Mouse (Mus musculus) heart, embryonic 13.5 days (tissue): ENCODE data around the gene Nexn. TPM values are rescaled to one million over a fixed set of nuclear protein-coding genes. Genes with fewer than 3 reads are reported as not detected.
A peak's percentile ranks its signal among the peaks of the same experiment; 100 is the strongest.

Experiments used
- ATAC-seq: fragments of 200-750 bp; cut with Nextera tagmentation; 2 replicates; pipeline ENCODE4 v1.8.0; 2017; ENCODE audit warnings: moderate TSS enrichment; ENCODE audit not compliant: insufficient number of reproducible peaks, low FRiP score, low TSS enrichment; ENCODE audit errors: extremely low read depth
- H3K27ac ChIP-seq: fragments of 300-500 bp; sonication (generic); replicated peaks from 2 replicates; pipeline ENCODE4 v1.5.1; 2015; ENCODE audit warnings: moderate library complexity, mild to moderate bottlenecking, inconsistent platforms
- H3K27me3 ChIP-seq: fragments of 300-500 bp; sonication (generic); replicated peaks from 2 replicates; pipeline ENCODE4 v1.6.1; 2015; ENCODE audit warnings: mild to moderate bottlenecking, inconsistent platforms
- H3K36me3 ChIP-seq: fragments of 300-500 bp; sonication (generic); 2 replicates; pipeline ENCODE4 v1.6.1; 2015; ENCODE audit warnings: mild to moderate bottlenecking, inconsistent platforms
- H3K4me1 ChIP-seq: fragments of 300-500 bp; sonication (generic); 2 replicates; pipeline ENCODE4 v1.6.1; 2015; ENCODE audit warnings: inconsistent platforms
- H3K4me2 ChIP-seq: fragments of 300-500 bp; sonication (generic); 2 replicates; pipeline ENCODE4 v1.6.1; 2015; ENCODE audit warnings: inconsistent platforms, mild to moderate bottlenecking, moderate library complexity
- H3K4me3 ChIP-seq: fragments of 300-500 bp; sonication (generic); 2 replicates; pipeline ENCODE4 v1.5.1; 2015; ENCODE audit warnings: moderate library complexity, mild to moderate bottlenecking, inconsistent platforms
- H3K9ac ChIP-seq: fragments of 300-500 bp; sonication (generic); 2 replicates; pipeline ENCODE4 v1.6.1; 2015; ENCODE audit warnings: inconsistent platforms, mild to moderate bottlenecking, moderate library complexity
- H3K9me3 ChIP-seq: fragments of 300-500 bp; sonication (generic); 2 replicates; pipeline ENCODE4 v1.6.1; 2016; ENCODE audit warnings: inconsistent platforms
- WGBS: fragments of 180-500 bp; shearing (Covaris S2); methylation state at CpG from one replicate; pipeline ENCODE4 v1.1.7; 2015; ENCODE audit warnings: mixed read lengths; 5-methylcytosine and 5-hydroxymethylcytosine counted together
- polyA plus RNA-seq: library from polyadenylated mRNA; unstranded; fragments of >200 nt; fragmentation: Nextera tagmentation; extraction: Ambion mirVana; gene quantifications from 2 replicates; pipeline ENCODE4 v1.2.1, GENCODE M21; 2015

The Nexn gene
- polyA plus RNA-seq, 1 experiment from 2014 or later, result 192 TPM

GRCm38 (mm10) chr3:152235238-152235637 lies 30.9 kb downstream of the Nexn start:
- Histone ChIP-seq H3K27me3 (no peaks in the 10 kb centered on the region), H3K36me3 (peaks cover 84% of the 10 kb centered on the region)

GRCm38 (mm10) chr3:152231333-152232100 lies 34.6 kb downstream of the Nexn start:
- H3K27ac ChIP-seq, result peak overlapping the region; percentile 58
- H3K4me1 ChIP-seq, result peaks cover 9% of the 10 kb centered on the region
- no peak overlapping the region for H3K4me3 ChIP-seq
- WGBS, result 48% methylated on average over 6 of the region's 6 CpGs
- peaks cover 85% of the 10 kb centered on the region for H3K36me3 ChIP-seq
- H3K4me2 ChIP-seq, result no peak overlapping the region
- no peak overlapping the region for H3K9ac ChIP-seq
- H3K9me3 ChIP-seq, result no peaks in the 10 kb centered on the region
- H3K27me3 ChIP-seq, result no peaks in the 10 kb centered on the region
- no peak for ATAC-seq

More at GRCm38 (mm10) chr3:152235238-152235637, 30.9 kb downstream of the Nexn start:
- H3K9ac ChIP-seq, result no peak overlapping the region
- no peaks in the 10 kb centered on the region for H3K9me3 ChIP-seq
- no peak overlapping the region for H3K27ac ChIP-seq
- no peak for ATAC-seq
- H3K4me1 ChIP-seq, result peaks cover 9% of the 10 kb centered on the region
- H3K4me3 ChIP-seq, result no peak overlapping the region
- H3K4me2 ChIP-seq, result no peak overlapping the region
- WGBS, result 88% methylated on average over 1 of the region's 1 CpGs

GRCm38 (mm10) chr3:152229271-152229670 lies 36.9 kb downstream of the Nexn start:
- Histone ChIP-seq H3K4me1 (peaks cover 9% of the 10 kb centered on the region), H3K4me2 (no peak overlapping the region), H3K4me3 (no peak overlapping the region), H3K27ac (no peak overlapping the region), H3K9ac (no peak overlapping the region), H3K27me3 (no peaks in the 10 kb centered on the region), H3K9me3 (peaks cover 3% of the 10 kb centered on the region; the same call in 1 of the 2 replicates), H3K36me3 (peaks cover 91% of the 10 kb centered on the region)
- WGBS, result 86% methylated on average over 5 of the region's 5 CpGs
- ATAC-seq, result no peak

GRCm38 (mm10) chr3:152228843-152229242 lies 37.3 kb downstream of the Nexn start:
- 88% methylated on average over 7 of the region's 7 CpGs for WGBS
- Histone ChIP-seq H3K4me3 (no peak overlapping the region), H3K4me1 (peaks cover 9% of the 10 kb centered on the region), H3K27me3 (no peaks in the 10 kb centered on the region), H3K27ac (no peak overlapping the region), H3K9me3 (peaks cover 3% of the 10 kb centered on the region; the same call in 1 of the 2 replicates), H3K9ac (no peak overlapping the region), H3K4me2 (no peak overlapping the region), H3K36me3 (peaks cover 91% of the 10 kb centered on the region)
- no peak for ATAC-seq

DNA sequence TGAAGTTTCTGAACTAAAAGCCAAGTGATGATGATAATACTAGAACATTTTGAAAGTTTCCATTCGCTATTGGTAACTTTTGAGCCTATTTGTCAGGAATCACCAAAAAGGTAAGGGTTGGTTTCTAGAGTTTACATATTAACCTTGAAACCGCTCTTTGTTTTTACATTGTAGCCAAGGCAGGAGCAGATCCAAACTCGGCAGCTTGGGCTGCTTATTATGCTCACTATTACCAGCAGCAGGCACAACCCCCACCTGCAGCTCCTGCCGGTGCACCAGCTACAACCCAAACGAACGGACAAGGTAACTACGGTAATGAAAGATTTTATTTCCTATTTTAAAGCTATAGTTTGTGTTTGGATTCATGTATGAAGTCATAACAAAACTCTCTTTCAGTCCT lies 40.2 kb downstream of the Nexn start:
- Histone ChIP-seq H3K36me3 (peaks cover 97% of the 10 kb centered on the region), H3K4me1 (no peaks in the 10 kb centered on the region)
- WGBS, result 91% methylated on average over 7 of the region's 7 CpGs

GRCm38 (mm10) chr3:152224918-152225317 lies 41.2 kb downstream of the Nexn start:
- Histone ChIP-seq H3K36me3 (peaks cover 96% of the 10 kb centered on the region), H3K4me3 (no peak overlapping the region), H3K27me3 (no peaks in the 10 kb centered on the region), H3K27ac (no peak overlapping the region), H3K9ac (no peak overlapping the region), H3K4me1 (no peaks in the 10 kb centered on the region), H3K4me2 (no peak overlapping the region), H3K9me3 (peaks cover 3% of the 10 kb centered on the region; the same call in 1 of the 2 replicates)
- no peak for ATAC-seq

More for the DNA sequence above, 40.2 kb downstream of the Nexn start:
- Histone ChIP-seq H3K4me3 (no peak overlapping the region), H3K4me2 (no peak overlapping the region), H3K27ac (no peak overlapping the region), H3K27me3 (no peaks in the 10 kb centered on the region), H3K9me3 (peaks cover 3% of the 10 kb centered on the region; the same call in 1 of the 2 replicates), H3K9ac (no peak overlapping the region)
- ATAC-seq, result no peak

GRCm38 (mm10) chr3:152213416-152213815 lies 52.7 kb downstream of the Nexn start:
- H3K4me3 ChIP-seq, result peak overlapping the region; percentile 94

DNA sequence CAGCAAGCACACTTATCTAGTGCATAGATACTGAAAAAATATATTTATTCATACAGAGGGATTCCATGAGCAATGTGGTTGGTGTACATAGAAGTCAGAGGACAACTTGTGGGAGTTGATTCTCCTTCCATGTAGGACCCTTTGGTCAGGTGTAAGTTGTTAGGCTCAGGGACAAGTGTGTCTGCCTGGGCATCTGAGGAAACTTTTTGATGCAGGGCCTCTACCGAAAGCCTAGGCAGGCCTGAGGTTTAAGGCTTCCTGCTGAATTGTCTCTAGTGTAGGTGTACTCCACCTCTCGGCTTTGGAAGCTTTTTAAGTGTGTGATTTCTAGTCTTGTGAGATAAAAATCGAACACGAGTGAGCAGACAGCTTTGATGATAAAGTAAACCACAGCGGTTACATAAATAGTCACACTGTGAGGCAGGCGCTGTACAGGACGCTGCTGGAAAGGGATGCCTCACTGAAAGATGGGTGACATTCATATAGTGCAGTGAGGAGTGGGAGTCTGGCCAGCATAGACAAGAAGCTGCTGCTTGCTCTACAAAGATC lies 54.3 kb downstream of the Nexn start:
- H3K4me3 ChIP-seq, result peak overlapping the region; percentile 94
- peak overlapping the region; percentile 98 for H3K9ac ChIP-seq
- peaks cover 37% of the 10 kb centered on the region for H3K4me1 ChIP-seq
- H3K27ac ChIP-seq, result peak overlapping the region; percentile 100
- peak overlapping the region; percentile 99 for H3K4me2 ChIP-seq
- ATAC-seq, result no peak
- H3K27me3 ChIP-seq, result no peaks in the 10 kb centered on the region
- WGBS, result 4% methylated on average over 7 of the region's 7 CpGs
- no peaks in the 10 kb centered on the region for H3K9me3 ChIP-seq
- H3K36me3 ChIP-seq, result peaks cover 36% of the 10 kb centered on the region

More at GRCm38 (mm10) chr3:152213416-152213815, 52.7 kb downstream of the Nexn start:
- no peak overlapping the region for H3K27ac ChIP-seq
- H3K9me3 ChIP-seq, result no peaks in the 10 kb centered on the region
- WGBS, result 37% methylated on average over 3 of the region's 3 CpGs
- no peak for ATAC-seq
- H3K27me3 ChIP-seq, result no peaks in the 10 kb centered on the region
- H3K36me3 ChIP-seq, result peaks cover 44% of the 10 kb centered on the region
- peak overlapping the region; percentile 98 for H3K9ac ChIP-seq
- H3K4me1 ChIP-seq, result peaks cover 32% of the 10 kb centered on the region
- peak overlapping the region; percentile 99 for H3K4me2 ChIP-seq

- H3K4me3 ChIP-seq, result peak overlapping the region; percentile 94
- ATAC-seq, result peak; percentile 58
- H3K9ac ChIP-seq, result peak overlapping the region; percentile 98
- WGBS, result under 1% methylated on average over 57 of the region's 68 CpGs
- no peaks in the 10 kb centered on the region for H3K9me3 ChIP-seq
- H3K4me1 ChIP-seq, result peaks cover 37% of the 10 kb centered on the region
- H3K27ac ChIP-seq, result peak overlapping the region; percentile 100
- peak overlapping the region; percentile 99 for H3K4me2 ChIP-seq
- H3K27me3 ChIP-seq, result no peaks in the 10 kb centered on the region
- H3K36me3 ChIP-seq, result peaks cover 26% of the 10 kb centered on the region
Measured at GRCm38 (mm10) chr3:152210728-152211391, 55.3 kb downstream of the Nexn start.

- peak within 1 kb of the TSS; percentile 99 for H3K4me2 ChIP-seq
- H3K36me3 ChIP-seq, result peaks cover 21% of the 10 kb centered on the region
- peak; percentile 92 for ATAC-seq
- peak within 1 kb of the TSS; percentile 94 for H3K4me3 ChIP-seq
- no peaks in the 10 kb centered on the region for H3K9me3 ChIP-seq
- H3K27ac ChIP-seq, result peak within 1 kb of the TSS; percentile 100
- peak within 1 kb of the TSS; percentile 100 for H3K9ac ChIP-seq
- peaks cover 37% of the 10 kb centered on the region for H3K4me1 ChIP-seq
- H3K27me3 ChIP-seq, result no peaks in the 10 kb centered on the region
- WGBS, result 1% methylated on average over 85 of the region's 85 CpGs
Measured at GRCm38 (mm10) chr3:152209967-152210634, 56.0 kb downstream of the Nexn start, which contains the start of the genes Dnajb4 and Fubp1. Gene Dnajb4 (minus strand): TSS chr3:152210302. Gene Fubp1 (plus strand): TSS chr3:152210422.
